Mouse (Mus musculus): ENCODE results near the gene Hacl1. TPM values are rescaled to one million over a fixed set of nuclear protein-coding genes. Genes with fewer than 3 reads are reported as not detected.

Hacl1 gene
- polyA plus RNA-seq (2015; fragmentation: Nextera tagmentation; extraction: Ambion mirVana), result 15.3 and 15.7 TPM in 2 replicates

- WGBS, result under 1% methylated on average over 29 of the region's 30 CpGs
Measured at GRCm38 (mm10) chr14:31640890-31641505, at the start of gene Hacl1, which contains the start of gene Btd. Gene Hacl1, minus strand, starts transcription at chr14:31641286. Gene Btd, plus strand, starts transcription at chr14:31641028.

GRCm38 (mm10) chr14:31686231-31686630, 45.1 kb upstream of the Hacl1 start:
- Histone ChIP-seq H3K4me2 (replicated peaks) (no peak overlapping the region), H3K4me3 (no peak overlapping the region), H3K9me3 (no peaks in the 10 kb centered on the region), H3K27me3 (no peaks in the 10 kb centered on the region), H3K27ac (no peak overlapping the region), H3K4me1 (peaks cover 6% of the 10 kb centered on the region; the same call in 1 of the 2 replicates), H3K36me3 (no peaks in the 10 kb centered on the region), H3K9ac (no peak overlapping the region)
- ATAC-seq (ENCODE audit: low FRiP score, low read depth), result no peak
- WGBS, result 89% methylated on average over 1 of the region's 1 CpGs

More at GRCm38 (mm10) chr14:31640890-31641505, at the start of gene Hacl1, which contains the start of gene Btd:
- H3K27ac ChIP-seq, result peak within 1 kb of the TSS; percentile 81
- H3K9ac ChIP-seq, result peak within 1 kb of the TSS; percentile 81
- no peaks in the 10 kb centered on the region for H3K9me3 ChIP-seq
- H3K27me3 ChIP-seq, result no peaks in the 10 kb centered on the region
- no peaks in the 10 kb centered on the region for H3K36me3 ChIP-seq
- H3K4me2 ChIP-seq (replicated peaks), result peak within 1 kb of the TSS; percentile 92
- peak within 1 kb of the TSS; percentile 51 for H3K4me3 ChIP-seq
- peak; percentile 98 for ATAC-seq (ENCODE audit: low FRiP score, low read depth)
- H3K4me1 ChIP-seq, result peaks cover 14% of the 10 kb centered on the region

GRCm38 (mm10) chr14:31685680-31686079, 44.6 kb upstream of the Hacl1 start:
- Histone ChIP-seq H3K27ac (no peak overlapping the region), H3K9me3 (no peaks in the 10 kb centered on the region), H3K36me3 (no peaks in the 10 kb centered on the region), H3K4me1 (peaks cover 6% of the 10 kb centered on the region; the same call in 1 of the 2 replicates), H3K27me3 (no peaks in the 10 kb centered on the region), H3K9ac (no peak overlapping the region), H3K4me3 (no peak overlapping the region), H3K4me2 (replicated peaks) (no peak overlapping the region)
- WGBS, result 85% methylated on average over 10 of the region's 10 CpGs
- ATAC-seq (ENCODE audit: low FRiP score, low read depth), result no peak

- 63% methylated on average over 7 of the region's 7 CpGs for WGBS
- no peak for ATAC-seq (ENCODE audit: low FRiP score, low read depth)
Measured at GRCm38 (mm10) chr14:31684343-31685040, 43.4 kb upstream of the Hacl1 start.

GRCm38 (mm10) chr14:31683610-31684009, 42.5 kb upstream of the Hacl1 start:
- peaks cover 6% of the 10 kb centered on the region; the same call in 1 of the 2 replicates for H3K4me1 ChIP-seq
- H3K9ac ChIP-seq, result no peak overlapping the region
- no peaks in the 10 kb centered on the region for H3K36me3 ChIP-seq
- H3K9me3 ChIP-seq, result no peaks in the 10 kb centered on the region
- H3K27me3 ChIP-seq, result no peaks in the 10 kb centered on the region
- 93% methylated on average over 2 of the region's 2 CpGs for WGBS
- H3K4me3 ChIP-seq, result no peak overlapping the region
- no peak overlapping the region for H3K27ac ChIP-seq
- no peak overlapping the region for H3K4me2 ChIP-seq (replicated peaks)
- no peak for ATAC-seq (ENCODE audit: low FRiP score, low read depth)

More at GRCm38 (mm10) chr14:31684343-31685040, 43.4 kb upstream of the Hacl1 start:
- Histone ChIP-seq H3K27ac (no peak overlapping the region), H3K4me2 (replicated peaks) (no peak overlapping the region), H3K27me3 (no peaks in the 10 kb centered on the region), H3K9ac (no peak overlapping the region), H3K4me1 (peaks cover 6% of the 10 kb centered on the region; the same call in 1 of the 2 replicates), H3K36me3 (no peaks in the 10 kb centered on the region), H3K4me3 (no peak overlapping the region), H3K9me3 (no peaks in the 10 kb centered on the region)

- WGBS, result 51% methylated on average over 5 of the region's 5 CpGs
- no peak for ATAC-seq (ENCODE audit: low FRiP score, low read depth)
- Histone ChIP-seq H3K4me1 (peaks cover 6% of the 10 kb centered on the region; the same call in 1 of the 2 replicates), H3K4me2 (replicated peaks) (no peak overlapping the region), H3K9me3 (no peaks in the 10 kb centered on the region), H3K36me3 (no peaks in the 10 kb centered on the region), H3K27me3 (no peaks in the 10 kb centered on the region), H3K27ac (no peak overlapping the region), H3K9ac (no peak overlapping the region), H3K4me3 (no peak overlapping the region)
Measured at GRCm38 (mm10) chr14:31681931-31682555, 41.0 kb upstream of the Hacl1 start.

- WGBS, result 84% methylated on average over 9 of the region's 9 CpGs
- no peak for ATAC-seq (ENCODE audit: low FRiP score, low read depth)
- no peaks in the 10 kb centered on the region for H3K36me3 ChIP-seq
- H3K9me3 ChIP-seq, result no peaks in the 10 kb centered on the region
- peaks cover 6% of the 10 kb centered on the region; the same call in 1 of the 2 replicates for H3K4me1 ChIP-seq
- no peaks in the 10 kb centered on the region for H3K27me3 ChIP-seq
- no peak overlapping the region for H3K27ac ChIP-seq
- H3K9ac ChIP-seq, result no peak overlapping the region
- no peak overlapping the region for H3K4me2 ChIP-seq (replicated peaks)
- no peak overlapping the region for H3K4me3 ChIP-seq
Measured at GRCm38 (mm10) chr14:31681291-31681690, 40.2 kb upstream of the Hacl1 start.

- Histone ChIP-seq H3K9me3 (no peaks in the 10 kb centered on the region), H3K27ac (no peak overlapping the region), H3K27me3 (no peaks in the 10 kb centered on the region), H3K36me3 (no peaks in the 10 kb centered on the region), H3K4me3 (no peak overlapping the region), H3K4me1 (peaks cover 6% of the 10 kb centered on the region; the same call in 1 of the 2 replicates), H3K9ac (no peak overlapping the region), H3K4me2 (replicated peaks) (no peak overlapping the region)
- WGBS, result 84% methylated on average over 3 of the region's 3 CpGs
- ATAC-seq (ENCODE audit: low FRiP score, low read depth), result no peak
Measured at GRCm38 (mm10) chr14:31680656-31681055, 39.6 kb upstream of the Hacl1 start.

- peaks cover 45% of the 10 kb centered on the region for H3K4me1 ChIP-seq
- H3K9me3 ChIP-seq, result no peaks in the 10 kb centered on the region
- no peak overlapping the region for H3K9ac ChIP-seq
- H3K4me3 ChIP-seq, result no peak overlapping the region
- no peaks in the 10 kb centered on the region for H3K27me3 ChIP-seq
- ATAC-seq (ENCODE audit: low FRiP score, low read depth), result no peak
- WGBS, result 71% methylated on average over 10 of the region's 10 CpGs
- H3K36me3 ChIP-seq, result peaks cover 14% of the 10 kb centered on the region
- no peak overlapping the region for H3K4me2 ChIP-seq (replicated peaks)
- H3K27ac ChIP-seq, result peak overlapping the region; percentile 61; the same call in 1 of the 2 replicates
Measured at GRCm38 (mm10) chr14:31671635-31672320, 30.7 kb upstream of the Hacl1 start.

GRCm38 (mm10) chr14:31669642-31670490, 28.8 kb upstream of the Hacl1 start:
- WGBS, result 67% methylated on average over 15 of the region's 15 CpGs
- no peak for ATAC-seq (ENCODE audit: low FRiP score, low read depth)
- H3K4me2 ChIP-seq (replicated peaks), result no peak overlapping the region
- no peaks in the 10 kb centered on the region for H3K27me3 ChIP-seq
- peaks cover 61% of the 10 kb centered on the region for H3K4me1 ChIP-seq
- H3K27ac ChIP-seq, result peak overlapping the region; percentile 65
- no peak overlapping the region for H3K4me3 ChIP-seq
- H3K9ac ChIP-seq, result no peak overlapping the region
- peaks cover 23% of the 10 kb centered on the region for H3K36me3 ChIP-seq
- H3K9me3 ChIP-seq, result no peaks in the 10 kb centered on the region

- Histone ChIP-seq H3K27ac (peak overlapping the region; percentile 65), H3K27me3 (no peaks in the 10 kb centered on the region), H3K9ac (no peak overlapping the region), H3K36me3 (peaks cover 23% of the 10 kb centered on the region), H3K4me2 (replicated peaks) (no peak overlapping the region), H3K9me3 (no peaks in the 10 kb centered on the region), H3K4me3 (no peak overlapping the region), H3K4me1 (peaks cover 68% of the 10 kb centered on the region)
- 67% methylated on average over 13 of the region's 13 CpGs for WGBS
- no peak for ATAC-seq (ENCODE audit: low FRiP score, low read depth)
Measured at GRCm38 (mm10) chr14:31669161-31669611, 28.1 kb upstream of the Hacl1 start.
